Mouse (Mus musculus): ENCODE measurements around the gene Galnt18.

GRCm38 (mm10) chr7:111483896-111484295, 295.9 kb downstream of the Galnt18 start:
- no peak for TF ChIP-seq CTCF (IDR thresholded peaks at IDR 0.05; ENCODE audit: extremely low read depth, insufficient read depth, insufficient read length, insufficient replicate concordance)
- TF ChIP-seq POLR2A (IDR thresholded peaks at IDR 0.05; ENCODE audit: low read depth, low read length) = no peak

Data from spleen, adult 2 months (tissue).